Mouse (Mus musculus) right cerebral cortex, postnatal 14 days (tissue): ENCODE data around the gene Ghr.

ENCODE experiments used
- DNase-seq: peaks from one replicate; pipeline ENCODE4 v3.0.0; 2022

The Ghr gene

DNA sequence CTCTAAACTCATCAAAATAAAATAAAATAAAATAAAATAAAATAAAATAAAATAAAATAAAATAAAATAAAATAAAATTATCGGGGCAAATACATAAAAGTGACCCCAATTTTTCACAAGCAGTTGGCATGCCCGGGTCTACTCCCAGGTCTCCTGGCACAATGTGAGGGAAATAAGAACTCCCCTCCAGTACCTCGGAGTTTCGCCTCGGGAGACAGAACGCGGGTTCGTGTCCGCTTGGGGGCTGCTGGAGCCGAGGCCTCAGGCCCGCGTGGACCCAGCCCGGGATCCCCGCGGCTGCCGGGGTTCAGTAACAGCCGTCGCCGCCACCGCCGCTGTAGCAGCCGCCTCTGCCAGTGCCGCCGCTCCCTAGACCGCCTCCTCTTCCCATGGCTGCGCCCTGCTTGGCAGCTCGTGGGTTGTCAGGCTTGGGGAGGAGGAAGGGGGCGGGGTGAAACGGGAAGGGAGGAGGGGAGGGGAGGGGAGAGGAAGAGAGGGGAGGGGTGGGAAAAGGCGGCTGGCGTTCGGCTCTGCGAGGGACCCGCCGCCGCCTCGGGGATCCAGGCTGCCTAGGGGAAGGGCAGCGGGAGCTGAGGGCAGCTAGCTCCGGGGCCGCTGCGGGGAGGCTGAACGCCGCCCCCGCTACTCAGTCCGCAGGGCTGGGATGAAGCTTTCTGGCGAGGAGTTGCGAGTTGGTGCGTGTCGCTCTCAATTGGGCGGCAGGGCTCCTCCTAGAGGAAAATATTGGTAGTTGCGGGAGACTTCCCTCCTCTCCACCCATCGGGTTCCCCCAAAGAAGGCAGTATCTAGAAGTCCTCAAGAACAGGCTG is at the start of gene Ghr:
Ghr (minus strand) TSS at position 686 of the 830 bp plus-strand sequence.
- DNase-seq, result peak; percentile 82

DNA sequence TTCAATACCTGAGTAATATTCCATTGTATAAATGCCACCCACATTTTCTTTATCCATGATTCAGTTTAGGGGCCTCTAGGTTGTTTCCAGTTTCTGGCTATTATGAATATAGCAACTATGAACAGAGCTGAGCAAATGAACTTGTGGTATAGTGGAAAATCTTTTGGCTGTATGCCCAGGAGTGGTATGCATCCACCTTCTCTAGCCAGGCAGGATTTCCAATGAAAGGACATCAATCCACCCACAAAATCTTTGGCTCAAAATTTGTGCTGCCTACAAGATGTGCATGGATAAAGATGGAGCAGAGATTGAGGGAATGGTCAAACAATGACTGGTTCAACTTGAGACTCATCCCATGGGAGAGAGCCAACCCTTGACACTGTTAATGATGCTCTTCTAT is 39.5 kb upstream of the Ghr start:
- DNase-seq, result no peak

DNA sequence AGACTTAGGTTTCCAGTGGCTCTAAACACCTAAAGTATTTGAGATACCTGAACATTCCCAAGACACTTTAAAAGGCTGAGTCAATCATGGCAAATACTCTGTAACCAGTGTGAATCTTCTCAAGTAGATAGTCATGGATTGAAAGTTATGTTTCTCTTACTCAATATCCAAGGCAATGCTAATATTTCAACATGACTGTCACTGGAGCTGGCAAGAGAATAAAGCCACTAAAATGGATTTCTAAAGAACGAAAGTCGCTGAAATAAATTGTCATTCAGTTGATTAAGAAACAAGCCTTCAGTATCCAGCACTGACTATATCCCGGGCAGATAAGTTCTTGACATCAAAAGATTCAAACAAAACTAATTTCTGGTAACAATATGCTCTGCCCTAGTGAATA is 37.1 kb upstream of the Ghr start:
- DNase-seq, result no peak

DNA sequence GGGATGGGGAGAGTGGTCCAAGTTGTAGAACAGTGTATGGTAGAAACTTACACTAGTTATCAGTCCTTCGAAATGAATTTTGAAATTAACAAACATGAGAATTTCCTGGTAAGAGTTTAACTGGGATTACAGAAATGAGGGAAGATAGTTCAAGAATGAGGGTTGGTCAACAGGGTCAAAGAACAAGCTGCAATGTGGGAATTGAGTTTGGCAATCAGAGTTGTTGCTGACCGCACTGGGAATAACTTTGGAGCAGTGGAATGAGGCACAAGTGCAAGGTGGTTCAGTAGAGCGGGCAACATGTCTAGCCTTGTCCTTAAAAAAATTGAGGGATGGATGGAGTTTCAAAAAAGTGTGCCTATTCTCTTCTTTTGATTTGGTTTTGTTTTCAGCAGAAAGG is 35.0 kb upstream of the Ghr start:
- DNase-seq, result no peak

DNA sequence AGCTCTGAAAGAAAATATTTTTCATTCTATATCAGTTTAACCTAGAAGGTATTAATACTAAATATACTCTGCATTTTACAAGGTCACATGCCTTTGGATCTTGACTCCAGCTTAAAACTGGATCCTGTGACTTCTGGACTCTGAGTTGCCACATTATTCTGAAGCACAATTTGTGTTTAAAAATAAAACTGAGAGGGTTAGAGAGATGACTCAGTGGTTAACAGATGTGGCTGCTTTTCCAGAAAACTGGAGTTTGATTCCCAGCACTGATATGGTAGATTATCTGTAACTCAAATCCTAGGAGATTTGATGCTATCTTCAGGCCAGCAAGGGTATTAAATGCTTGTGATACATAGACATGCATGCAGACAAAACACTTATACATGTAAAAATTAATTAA is 28.7 kb upstream of the Ghr start:
- no peak for DNase-seq

DNA sequence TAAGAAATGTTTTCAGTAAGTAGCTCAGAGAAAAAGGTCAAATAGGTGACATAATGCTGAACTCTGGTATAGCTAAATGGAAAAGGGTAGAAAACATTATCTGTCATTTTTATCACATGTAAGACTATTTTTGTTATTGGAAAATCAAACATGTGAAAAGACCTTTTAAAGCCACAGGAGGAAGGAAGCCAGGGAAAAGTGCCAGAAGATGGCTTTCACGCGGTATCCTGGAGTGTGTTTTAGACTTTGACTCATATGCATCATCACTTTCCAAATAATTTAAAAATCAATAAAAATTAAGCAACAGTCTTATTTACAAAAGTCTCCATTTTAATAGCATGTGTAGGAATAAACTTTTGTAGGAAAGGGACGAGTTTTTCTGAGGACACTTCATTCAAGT is 24.7 kb upstream of the Ghr start:
- DNase-seq, result no peak

DNA sequence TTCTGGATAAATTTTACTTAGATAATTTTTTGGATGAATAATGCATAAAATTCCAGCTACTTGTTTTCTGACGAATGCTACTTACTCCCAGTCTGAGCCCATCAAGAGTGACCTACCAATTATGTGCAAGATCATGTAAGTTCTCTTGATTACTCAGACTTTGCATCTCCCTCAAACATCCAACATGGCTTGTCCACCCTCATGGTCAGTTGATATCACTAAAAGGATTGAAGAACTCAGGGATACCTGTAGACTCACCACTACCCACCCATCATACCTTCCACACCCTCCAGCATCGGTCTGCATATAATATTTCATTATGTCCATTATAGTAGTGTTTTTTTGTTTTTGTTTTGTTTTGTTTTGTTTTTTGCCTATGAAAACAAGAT is 18.8 kb upstream of the Ghr start:
- DNase-seq, result no peak

DNA sequence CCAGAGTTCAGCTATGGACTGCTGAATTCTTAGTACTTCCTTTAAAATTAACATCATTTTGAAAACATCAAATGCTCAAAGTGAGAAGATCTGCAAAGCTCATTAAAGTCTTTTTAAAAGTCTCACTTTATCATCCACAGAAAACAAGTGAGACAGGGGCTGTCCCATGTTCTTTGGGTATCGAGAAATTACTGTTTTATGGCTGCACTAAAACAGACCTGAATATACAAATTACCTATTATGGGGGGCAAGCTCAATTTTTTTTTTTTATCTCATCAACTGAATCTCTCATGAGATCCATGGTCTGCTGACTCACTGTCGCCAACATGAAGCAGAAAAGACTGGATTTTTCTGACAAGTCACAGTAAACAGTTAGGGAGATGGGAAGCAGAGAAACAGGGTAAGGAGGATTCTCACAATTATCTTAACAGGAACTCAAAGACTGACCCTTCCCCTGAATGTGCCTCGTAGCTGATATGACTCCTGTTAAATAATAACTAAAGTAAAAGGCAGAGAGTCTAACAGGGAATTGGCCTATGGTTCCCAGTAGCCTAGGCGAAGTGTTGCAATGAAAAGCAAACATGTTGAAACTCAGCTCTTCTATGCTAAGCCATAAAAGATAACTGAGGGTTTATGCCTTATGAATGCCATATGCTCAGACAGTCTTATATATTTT is 18.3 kb upstream of the Ghr start:
- DNase-seq, result no peak

DNA sequence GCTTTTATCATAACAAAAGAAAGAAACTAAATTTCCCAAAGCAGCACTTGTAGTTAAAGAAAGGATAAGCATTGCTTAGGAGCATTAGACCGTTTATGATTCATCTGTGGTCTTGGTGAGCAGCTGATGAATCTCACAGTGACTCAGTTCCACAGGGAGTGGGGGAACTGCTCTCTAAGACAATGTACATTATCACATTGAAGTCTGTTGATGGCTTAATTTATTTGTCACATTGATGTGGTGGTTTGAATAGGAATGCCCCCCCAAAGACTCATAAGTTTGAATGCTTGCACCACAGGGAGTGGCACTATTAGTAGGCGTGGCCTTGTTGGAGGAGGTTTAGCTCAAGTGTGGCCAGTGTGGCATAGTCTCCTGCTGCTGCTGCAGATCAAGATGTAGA is 4.6 kb upstream of the Ghr start:
- no peak for DNase-seq

DNA sequence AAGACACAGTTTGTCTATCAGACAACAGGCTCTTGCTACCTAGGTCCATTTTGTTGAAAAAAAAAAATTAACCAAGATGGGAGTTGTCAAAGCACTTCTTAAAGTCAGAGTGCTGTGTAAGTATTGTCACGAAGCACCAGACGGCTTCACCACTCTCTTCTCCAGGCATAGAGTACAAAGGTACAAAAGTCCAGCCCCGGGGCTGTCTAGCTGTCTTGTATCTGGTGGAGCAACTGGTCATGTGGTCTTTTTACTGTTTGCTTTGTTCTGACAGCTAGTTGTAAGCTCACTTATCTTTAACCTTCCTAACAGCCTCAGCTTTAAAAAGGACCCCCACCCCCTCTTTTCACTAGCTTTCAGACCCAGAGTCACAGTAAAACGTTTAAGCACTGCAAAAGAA is 1.1 kb upstream of the Ghr start:
- DNase-seq, result no peak

DNA sequence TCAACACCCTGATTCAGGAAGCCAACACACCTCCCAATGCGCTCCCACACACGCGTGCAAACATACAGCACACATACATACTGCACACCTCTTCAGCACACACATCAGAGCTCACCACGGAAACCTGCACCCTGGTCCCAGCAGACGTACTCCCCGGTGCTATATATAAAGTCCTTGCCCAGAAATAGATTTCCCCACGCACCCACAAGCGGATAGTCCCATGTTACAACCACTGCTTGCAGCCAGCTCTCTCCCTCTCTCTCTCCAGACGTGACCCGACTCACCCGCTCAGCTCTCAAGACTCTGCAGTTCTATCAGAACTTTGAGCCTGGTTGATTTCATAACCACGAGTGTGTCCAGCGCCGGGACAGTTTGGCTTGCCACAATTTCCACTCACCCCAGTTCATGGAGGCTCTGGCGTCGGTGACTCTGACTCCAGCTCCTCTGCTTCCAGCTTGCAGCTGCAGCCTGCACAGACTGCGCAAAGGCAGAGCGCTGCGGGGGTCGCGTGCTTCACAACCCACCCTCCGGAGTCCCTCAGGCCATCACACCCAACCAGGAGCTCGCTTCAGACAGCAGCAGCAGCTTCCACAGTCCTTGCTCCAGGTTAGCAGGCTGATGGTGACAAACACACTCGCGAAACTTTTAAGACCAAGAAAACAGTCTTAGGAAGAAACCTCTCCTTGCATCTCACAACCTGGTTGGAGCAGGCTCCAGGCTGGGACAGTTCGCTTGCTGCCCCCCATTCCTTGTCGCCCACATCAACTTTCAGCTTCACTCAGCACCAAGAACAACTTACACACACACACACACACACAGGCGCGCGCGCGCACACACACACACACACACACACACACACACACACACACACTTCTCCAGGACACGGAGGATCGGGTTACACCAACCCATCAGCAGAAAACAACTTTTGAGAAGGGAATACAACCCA is 1.2 kb downstream of the Ghr start:
- peak; percentile 39 for DNase-seq

DNA sequence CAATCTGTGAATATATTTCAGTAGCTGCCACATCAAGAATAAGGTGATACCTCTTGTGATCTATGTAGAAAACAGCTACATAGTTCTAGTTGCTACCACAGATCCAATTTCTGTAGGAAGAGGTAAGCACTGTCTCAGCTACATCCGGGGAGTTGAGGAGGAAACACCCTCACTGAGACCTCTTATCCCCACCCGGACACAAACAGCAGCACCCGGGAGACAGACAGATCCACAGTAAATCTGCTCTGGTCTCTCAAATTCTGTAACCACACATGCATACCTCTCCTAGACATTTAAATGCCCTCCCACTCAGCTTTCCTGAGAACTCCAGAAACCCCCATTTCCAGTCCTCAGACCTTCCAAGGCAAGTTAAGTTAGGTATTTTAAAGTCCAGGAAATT is 2.0 kb downstream of the Ghr start:
- no peak for DNase-seq

DNA sequence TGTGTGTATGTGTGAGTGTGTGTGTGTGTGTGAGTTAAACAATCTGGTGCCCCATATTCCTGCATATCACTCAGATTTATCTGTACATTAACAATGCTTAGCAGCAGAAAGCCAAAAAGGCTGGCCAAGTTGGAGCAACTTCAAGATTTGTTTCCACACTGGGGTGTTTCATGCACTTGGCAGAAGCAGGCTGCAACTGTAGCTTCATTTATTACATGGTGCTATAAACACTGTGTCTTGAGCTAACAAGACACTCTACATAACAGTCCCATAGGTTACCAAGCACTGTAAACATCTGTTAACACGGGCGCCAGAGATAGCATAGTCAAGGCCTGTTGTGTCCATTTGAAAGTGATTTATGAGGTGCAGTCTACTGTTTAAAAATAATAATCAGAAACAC is 3.1 kb downstream of the Ghr start:
- DNase-seq, result no peak

DNA sequence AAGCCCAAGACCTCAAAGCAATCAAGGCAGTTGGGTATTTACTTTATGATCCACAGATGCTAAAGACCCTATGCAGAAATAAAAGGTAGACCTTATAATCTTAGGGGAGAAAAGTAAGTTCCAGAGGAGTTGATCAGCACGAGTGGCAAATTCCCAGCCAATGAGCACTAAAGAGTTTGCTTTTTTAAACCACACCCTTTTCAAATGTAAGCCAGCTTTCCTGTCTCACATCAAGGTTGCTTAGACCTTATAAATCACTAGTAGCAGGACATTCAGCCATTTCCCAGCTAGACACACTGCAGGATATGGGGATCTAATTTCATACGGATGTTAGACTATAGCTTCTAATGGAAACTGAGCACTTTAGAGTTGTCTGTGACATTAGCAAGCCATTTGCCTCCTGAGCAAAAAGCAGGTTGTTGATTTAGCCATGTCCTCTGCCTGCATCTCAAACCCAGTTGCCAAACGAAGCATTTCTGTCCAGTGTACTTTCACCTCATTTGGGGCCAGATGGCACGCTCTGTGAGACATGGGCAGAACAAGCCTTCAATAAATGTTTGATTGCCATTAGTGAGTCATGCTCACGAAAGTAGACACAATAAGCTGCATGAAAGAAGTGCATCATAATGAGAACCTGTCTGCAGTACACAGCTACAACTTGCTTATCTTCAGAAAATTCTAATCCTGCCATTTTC is 4.9 kb downstream of the Ghr start:
- no peak for DNase-seq

DNA sequence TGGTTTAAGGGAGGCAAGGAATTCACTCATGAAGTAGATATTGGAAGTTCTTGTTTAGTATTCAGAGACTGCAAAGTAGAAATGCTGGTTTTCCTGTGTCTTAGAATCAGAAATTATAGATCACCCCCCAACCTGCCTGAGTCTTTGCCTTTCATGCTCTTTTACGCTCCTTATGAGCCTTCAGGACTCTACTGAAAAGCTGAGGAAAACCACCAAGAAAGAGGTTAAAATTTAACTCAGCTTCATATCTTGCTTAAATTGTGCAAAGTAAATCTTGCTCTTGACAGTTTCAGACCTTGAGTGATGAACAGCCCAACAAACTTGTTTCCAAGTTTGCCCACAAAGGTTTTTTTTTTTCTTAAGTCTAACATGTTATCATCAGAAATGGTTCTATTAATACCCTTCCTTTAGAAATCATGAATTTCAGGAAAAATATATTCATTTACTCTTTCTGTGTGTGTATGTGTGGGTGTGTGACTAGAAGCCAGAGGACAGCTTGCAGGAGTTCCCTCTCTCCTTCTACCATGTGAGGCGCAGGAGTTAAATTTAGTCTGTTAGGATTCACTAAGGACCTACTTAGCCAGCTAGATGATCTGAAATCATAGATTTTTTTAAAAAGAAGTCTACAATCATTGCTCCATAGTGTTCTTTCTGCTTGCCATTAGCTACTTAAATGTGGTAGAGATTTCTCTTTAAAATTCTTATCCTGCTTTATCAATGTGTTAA is 14.0 kb downstream of the Ghr start:
- DNase-seq, result no peak

DNA sequence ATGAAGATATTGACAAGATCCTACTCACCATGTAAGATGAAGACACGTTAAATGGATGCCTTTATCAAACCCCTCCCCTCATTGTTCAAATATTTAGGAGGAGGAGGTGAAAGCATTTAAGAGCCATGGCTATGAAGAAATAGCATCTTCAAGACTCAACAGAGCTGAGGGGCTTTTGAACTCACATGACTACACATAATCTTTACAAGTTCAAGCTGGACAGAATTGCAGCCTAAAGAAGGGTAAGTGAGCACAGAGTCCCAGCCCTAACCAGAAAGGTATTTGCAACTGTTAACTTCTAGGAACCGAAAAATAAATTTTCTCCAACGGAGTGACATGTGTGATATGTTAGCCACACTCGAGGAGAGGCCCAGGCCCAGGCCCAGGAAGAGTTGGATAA is 18.7 kb downstream of the Ghr start:
- no peak for DNase-seq

DNA sequence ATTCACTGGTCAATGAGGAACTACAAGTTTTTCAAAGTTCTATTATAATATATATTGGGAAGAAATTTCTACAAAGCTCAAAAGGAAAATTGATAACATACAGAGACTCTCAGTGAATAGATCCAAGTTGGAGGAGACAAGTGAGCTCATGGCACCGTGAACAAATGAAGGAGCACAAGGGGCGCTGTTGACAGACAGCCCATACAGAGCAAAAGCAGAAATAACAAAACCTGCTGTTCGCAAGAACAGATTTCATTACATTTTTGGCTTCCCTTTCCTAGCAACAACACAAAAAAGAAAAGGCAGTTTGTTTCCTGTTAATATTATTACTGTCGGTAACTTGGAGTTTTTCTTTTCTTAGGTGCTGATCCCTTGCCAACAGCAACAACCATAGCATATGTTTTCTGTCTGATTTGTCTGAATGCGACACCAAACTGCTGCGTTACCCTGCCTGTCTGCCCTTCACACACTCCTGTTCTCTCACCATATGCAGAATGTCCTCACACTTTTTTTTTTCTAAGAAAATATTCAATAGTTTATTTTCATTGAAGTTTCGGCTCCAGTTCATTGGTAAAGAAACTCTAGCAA is 19.3 kb downstream of the Ghr start:
- no peak for DNase-seq

DNA sequence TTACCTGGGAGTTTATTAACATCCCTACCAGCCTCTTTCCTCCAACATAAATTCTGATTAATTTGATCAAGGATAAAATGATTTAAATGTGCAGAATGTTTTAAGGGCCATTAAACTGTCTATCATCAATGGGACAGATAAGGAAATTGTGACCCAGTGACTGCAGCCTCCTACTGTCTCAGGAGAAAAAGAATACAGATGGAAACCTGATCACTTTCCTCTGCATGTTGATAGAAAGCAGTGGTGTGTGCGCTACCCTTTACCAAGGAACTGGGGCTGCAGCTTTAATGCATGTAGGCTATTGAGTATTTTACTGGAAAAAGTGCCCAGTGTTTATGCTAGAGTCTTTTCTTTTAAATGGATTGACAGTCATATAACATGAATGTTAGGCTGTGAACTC is 19.8 kb downstream of the Ghr start:
- DNase-seq, result no peak

DNA sequence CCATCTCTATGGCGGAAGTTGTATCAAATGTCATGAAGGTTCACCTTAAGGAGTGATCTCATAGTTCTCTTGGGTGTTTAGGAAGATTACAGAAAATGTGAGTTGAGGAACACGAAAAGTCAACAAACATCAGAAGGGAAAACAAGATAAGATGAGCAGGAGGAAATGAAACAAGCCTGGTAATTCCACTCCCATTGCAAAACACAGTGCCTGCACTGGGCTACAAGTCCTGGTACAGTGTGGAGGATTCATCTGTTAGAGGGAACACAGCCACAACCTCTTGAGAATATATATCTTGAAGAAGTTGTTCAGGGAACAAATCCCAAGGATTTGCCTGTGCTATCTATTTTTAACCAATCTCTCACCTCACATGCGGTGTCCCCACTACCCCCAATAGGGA is 24.8 kb downstream of the Ghr start:
- DNase-seq, result no peak

DNA sequence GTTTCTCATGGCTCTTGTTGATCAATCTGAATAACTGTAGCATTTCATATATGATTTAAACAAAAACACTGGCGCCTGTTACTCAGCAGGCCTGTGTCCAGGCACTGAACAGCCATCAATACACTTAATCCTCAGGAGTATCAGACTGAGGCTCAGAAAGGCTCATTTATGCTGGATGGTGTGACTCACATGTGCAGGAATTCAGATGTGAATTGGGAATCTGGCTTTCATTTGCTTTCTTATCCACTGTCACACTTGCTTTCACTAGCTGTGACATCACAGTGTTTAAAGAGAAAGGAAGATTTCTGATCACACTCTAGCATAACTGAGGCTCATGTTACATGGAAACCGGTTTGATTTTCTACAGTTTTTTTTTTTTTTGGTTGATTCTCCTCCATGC is 39.0 kb downstream of the Ghr start:
- no peak for DNase-seq

DNA sequence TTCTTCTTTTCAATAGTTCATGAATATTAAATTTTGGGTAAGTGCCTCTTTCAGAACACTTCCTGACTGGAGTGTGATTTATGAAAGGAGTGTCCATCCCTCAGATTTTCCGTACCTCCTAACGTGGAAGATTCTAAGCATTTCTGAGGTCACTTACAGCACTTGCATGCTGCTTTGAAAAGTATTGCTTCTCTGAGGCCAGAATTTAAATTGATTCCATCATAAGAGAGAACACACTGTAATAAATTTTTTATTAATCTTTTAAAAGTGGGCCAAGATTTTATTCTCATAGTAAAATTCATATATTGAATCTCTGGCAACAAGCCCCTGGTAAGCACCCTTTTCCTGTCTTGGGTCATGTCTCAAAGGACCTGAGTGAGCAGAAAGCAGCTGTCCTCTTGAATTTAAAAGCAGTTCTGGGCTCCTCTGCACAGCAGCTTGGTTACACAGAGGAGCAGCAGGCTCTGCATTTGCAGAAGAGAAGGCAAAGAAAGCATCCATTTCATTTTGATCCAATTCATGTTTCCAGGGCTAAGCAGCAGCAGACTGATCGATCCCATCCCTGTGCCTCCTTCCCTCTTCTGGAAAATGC is 46.9 kb downstream of the Ghr start:
- DNase-seq, result no peak

DNA sequence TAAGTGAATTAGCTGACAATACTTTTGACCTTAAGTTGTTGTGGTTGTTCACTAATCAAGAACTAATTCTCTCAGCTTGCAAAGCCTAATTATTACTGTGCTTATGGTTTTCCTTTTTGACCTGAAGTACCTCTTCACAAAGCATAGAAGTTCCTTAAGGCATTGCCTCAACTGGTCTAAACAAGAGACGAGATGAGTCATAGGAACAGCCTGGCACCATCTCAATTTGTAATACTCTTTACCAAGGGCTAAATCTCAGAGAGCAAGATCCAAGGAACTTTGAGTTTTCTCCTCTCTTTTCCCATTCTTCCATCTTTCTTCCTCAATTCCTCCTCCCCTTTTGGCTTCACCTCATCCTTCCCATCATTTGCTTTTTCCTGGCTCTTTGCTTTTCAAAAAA is 69.3 kb downstream of the Ghr start:
- DNase-seq, result no peak
